Mouse (Mus musculus) neural tube, embryonic 15.5 days (tissue): ENCODE data around the gene Ankrd60. TPM values are rescaled to one million over a fixed set of nuclear protein-coding genes. Genes with fewer than 3 reads are reported as not detected.

Experiments
- ATAC-seq: fragments of 200-750 bp; cut with Nextera tagmentation; 2 replicates; pipeline ENCODE4 v1.8.0; 2017; ENCODE audit warnings: mild to moderate bottlenecking, moderate TSS enrichment, moderate library complexity; ENCODE audit not compliant: low FRiP score
- H3K27ac ChIP-seq: fragments of 300-500 bp; sonication (generic); replicated peaks from 2 replicates; pipeline ENCODE4 v1.5.1; 2015; ENCODE audit warnings: mild to moderate bottlenecking, inconsistent platforms
- H3K27me3 ChIP-seq: fragments of 300-500 bp; sonication (generic); replicated peaks from 2 replicates; pipeline ENCODE4 v1.6.1; 2015; ENCODE audit warnings: inconsistent platforms
- H3K36me3 ChIP-seq: fragments of 300-500 bp; sonication (generic); 2 replicates; pipeline ENCODE4 v1.6.1; 2015; ENCODE audit warnings: inconsistent platforms
- H3K4me1 ChIP-seq: fragments of 300-500 bp; sonication (generic); 2 replicates; pipeline ENCODE4 v1.6.1; 2015; ENCODE audit warnings: inconsistent platforms
- H3K4me2 ChIP-seq: fragments of 300-500 bp; sonication (generic); 2 replicates; pipeline ENCODE4 v1.6.1; 2015; ENCODE audit warnings: inconsistent platforms, mild to moderate bottlenecking, moderate library complexity
- H3K4me3 ChIP-seq: fragments of 300-500 bp; sonication (generic); replicated peaks from 2 replicates; pipeline ENCODE4 v1.5.1; 2015; ENCODE audit warnings: mild to moderate bottlenecking, inconsistent platforms
- H3K9ac ChIP-seq: fragments of 300-500 bp; sonication (generic); replicated peaks from 2 replicates; pipeline ENCODE4 v1.6.1; 2015; ENCODE audit warnings: mild to moderate bottlenecking, inconsistent platforms
- H3K9me3 ChIP-seq: fragments of 300-500 bp; sonication (generic); replicated peaks from 2 replicates; pipeline ENCODE4 v1.6.1; 2016; ENCODE audit warnings: inconsistent platforms
- WGBS: fragments of 180-500 bp; shearing (Covaris S2); methylation state at CpG from one replicate; pipeline ENCODE4 v1.1.7; 2015; ENCODE audit warnings: mixed read lengths; 5-methylcytosine and 5-hydroxymethylcytosine counted together
- polyA plus RNA-seq: library from polyadenylated mRNA; unstranded; fragments of >200 nt; fragmentation: Nextera tagmentation; extraction: Ambion mirVana; gene quantifications from 2 replicates; pipeline ENCODE4 v1.2.1, GENCODE M21; 2015

The Ankrd60 gene
- not detected in 2 replicates for polyA plus RNA-seq

GRCm38 (mm10) chr2:173577669-173578557 is at the start of gene Ankrd60:
Gene Ankrd60 (minus strand): TSS chr2:173578365.
- ATAC-seq = peak; percentile 81
- H3K9me3 ChIP-seq = no peaks in the 10 kb centered on the region

DNA sequence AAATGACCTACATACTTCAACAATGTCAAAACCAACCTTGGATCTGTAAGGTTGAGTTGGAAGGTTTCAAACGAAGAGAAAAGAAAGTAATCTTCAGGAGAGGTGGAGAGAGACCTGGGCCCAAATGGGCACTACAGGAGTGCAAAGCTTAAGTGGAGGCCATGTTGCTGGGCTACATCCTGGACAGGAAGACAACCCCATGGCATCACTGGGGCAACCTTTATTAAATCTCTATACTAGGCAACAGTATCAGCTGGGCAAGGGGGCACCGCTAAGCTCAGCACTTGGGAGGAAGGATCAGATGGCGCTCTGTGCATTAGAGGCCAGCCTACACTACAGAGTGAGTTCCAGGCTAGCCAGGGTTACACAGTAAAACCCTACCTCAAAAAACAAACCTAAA is 47.6 kb upstream of the Ankrd60 start:
- no peak overlapping the region for H3K4me3 ChIP-seq
- no peak overlapping the region for H3K4me2 ChIP-seq
- no peak overlapping the region for H3K9ac ChIP-seq
- WGBS = 92% methylated on average over 3 of the region's 3 CpGs
- no peaks in the 10 kb centered on the region for H3K27me3 ChIP-seq
- peaks cover 8% of the 10 kb centered on the region; the same call in 1 of the 2 replicates for H3K4me1 ChIP-seq
- no peak overlapping the region for H3K27ac ChIP-seq
- no peaks in the 10 kb centered on the region for H3K9me3 ChIP-seq
- no peaks in the 10 kb centered on the region for H3K36me3 ChIP-seq
- ATAC-seq = no peak

More at GRCm38 (mm10) chr2:173577669-173578557, at the start of gene Ankrd60:
- Histone ChIP-seq H3K9ac (peak within 1 kb of the TSS; percentile 31), H3K27ac (no peak within 1 kb of the TSS), H3K27me3 (peaks cover 13% of the 10 kb centered on the region), H3K4me1 (peaks cover 12% of the 10 kb centered on the region), H3K4me3 (peak within 1 kb of the TSS; percentile 45), H3K4me2 (peak within 1 kb of the TSS; percentile 85), H3K36me3 (no peaks in the 10 kb centered on the region)
- 16% methylated on average over 38 of the region's 58 CpGs for WGBS

DNA sequence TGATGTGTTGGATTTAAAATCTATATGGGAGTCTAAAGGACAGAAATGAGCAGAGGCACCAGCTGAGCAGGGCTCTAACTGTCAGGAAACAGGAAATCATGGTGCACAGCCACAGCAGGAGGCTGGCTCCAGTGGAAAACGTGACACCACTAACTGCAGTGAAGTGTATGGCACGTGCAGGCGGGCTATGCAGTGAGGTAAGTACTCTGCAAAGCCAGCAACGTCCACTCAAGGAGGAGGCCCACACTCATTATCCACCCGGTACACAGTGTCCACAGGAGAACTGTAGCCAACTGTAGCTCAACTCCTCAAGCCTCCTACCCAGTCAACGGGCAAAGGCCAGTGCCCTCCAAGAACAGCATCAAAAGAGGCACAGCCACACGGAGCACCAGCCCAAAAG is 46.5 kb upstream of the Ankrd60 start:
- peaks cover 8% of the 10 kb centered on the region; the same call in 1 of the 2 replicates for H3K4me1 ChIP-seq
- no peaks in the 10 kb centered on the region for H3K36me3 ChIP-seq
- no peaks in the 10 kb centered on the region for H3K27me3 ChIP-seq
- ATAC-seq = no peak
- H3K4me2 ChIP-seq = no peak overlapping the region
- no peak overlapping the region for H3K9ac ChIP-seq
- 71% methylated on average over 7 of the region's 7 CpGs for WGBS
- no peak overlapping the region for H3K4me3 ChIP-seq
- no peak overlapping the region for H3K27ac ChIP-seq
- H3K9me3 ChIP-seq = no peaks in the 10 kb centered on the region

- H3K27me3 ChIP-seq = no peaks in the 10 kb centered on the region
- no peak for ATAC-seq
- 34% methylated on average over 7 of the region's 7 CpGs for whole genome bisulfite sequencing
- H3K4me2 ChIP-seq = no peak overlapping the region
- peaks cover 8% of the 10 kb centered on the region; the same call in 1 of the 2 replicates for H3K4me1 ChIP-seq
- H3K9ac ChIP-seq = no peak overlapping the region
- no peaks in the 10 kb centered on the region for H3K9me3 ChIP-seq
- H3K27ac ChIP-seq = no peak overlapping the region
- no peaks in the 10 kb centered on the region for H3K36me3 ChIP-seq
- H3K4me3 ChIP-seq = no peak overlapping the region
Measured at GRCm38 (mm10) chr2:173622173-173622601, 44.0 kb upstream of the Ankrd60 start.

GRCm38 (mm10) chr2:173620645-173621044 is 42.5 kb upstream of the Ankrd60 start:
- Histone ChIP-seq H3K27ac (no peak overlapping the region), H3K4me2 (no peak overlapping the region), H3K27me3 (no peaks in the 10 kb centered on the region), H3K36me3 (no peaks in the 10 kb centered on the region), H3K9ac (no peak overlapping the region), H3K9me3 (0 out of 2 replicates have a peak, but pooled peaks cover 4% of the 10 kb centered on the region), H3K4me1 (peaks cover 8% of the 10 kb centered on the region; the same call in 1 of the 2 replicates), H3K4me3 (no peak overlapping the region)
- no peak for ATAC-seq
- 97% methylated on average over 4 of the region's 4 CpGs for WGBS

- Histone ChIP-seq H3K4me3 (no peak overlapping the region), H3K27ac (no peak overlapping the region), H3K27me3 (no peaks in the 10 kb centered on the region), H3K36me3 (no peaks in the 10 kb centered on the region), H3K4me2 (no peak overlapping the region), H3K4me1 (peaks cover 4% of the 10 kb centered on the region; the same call in 1 of the 2 replicates), H3K9ac (no peak overlapping the region), H3K9me3 (0 out of 2 replicates have a peak, but pooled peaks cover 4% of the 10 kb centered on the region)
- ATAC-seq = no peak
- 95% methylated on average over 5 of the region's 5 CpGs for WGBS
Measured at GRCm38 (mm10) chr2:173619132-173619531, 41.0 kb upstream of the Ankrd60 start.

DNA sequence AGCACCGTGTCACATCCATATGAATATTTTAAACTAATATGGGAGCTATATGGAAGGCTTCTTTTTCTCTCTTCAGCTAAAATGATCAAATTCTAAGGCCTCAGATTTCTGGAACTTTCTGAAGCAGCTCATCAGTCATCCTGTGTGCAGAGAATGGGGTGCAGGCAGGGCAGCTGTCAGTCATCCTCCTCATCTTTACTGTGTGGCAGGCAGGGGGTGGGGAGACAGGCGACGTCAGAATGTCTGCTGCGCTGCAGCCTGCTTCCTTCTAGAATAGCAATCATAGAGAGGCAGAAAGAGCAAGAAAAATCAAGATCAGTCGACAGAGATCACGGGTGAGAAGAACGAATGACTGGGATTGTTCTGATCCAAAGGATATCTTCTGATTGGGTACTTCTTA is 38.0 kb upstream of the Ankrd60 start:
- Histone ChIP-seq H3K9ac (no peak overlapping the region), H3K27me3 (no peaks in the 10 kb centered on the region), H3K4me2 (no peak overlapping the region), H3K9me3 (0 out of 2 replicates have a peak, but pooled peaks cover 4% of the 10 kb centered on the region), H3K36me3 (no peaks in the 10 kb centered on the region), H3K27ac (no peak overlapping the region), H3K4me3 (no peak overlapping the region), H3K4me1 (peaks cover 5% of the 10 kb centered on the region; the same call in 1 of the 2 replicates)
- ATAC-seq = no peak
- 54% methylated on average over 7 of the region's 7 CpGs for WGBS

DNA sequence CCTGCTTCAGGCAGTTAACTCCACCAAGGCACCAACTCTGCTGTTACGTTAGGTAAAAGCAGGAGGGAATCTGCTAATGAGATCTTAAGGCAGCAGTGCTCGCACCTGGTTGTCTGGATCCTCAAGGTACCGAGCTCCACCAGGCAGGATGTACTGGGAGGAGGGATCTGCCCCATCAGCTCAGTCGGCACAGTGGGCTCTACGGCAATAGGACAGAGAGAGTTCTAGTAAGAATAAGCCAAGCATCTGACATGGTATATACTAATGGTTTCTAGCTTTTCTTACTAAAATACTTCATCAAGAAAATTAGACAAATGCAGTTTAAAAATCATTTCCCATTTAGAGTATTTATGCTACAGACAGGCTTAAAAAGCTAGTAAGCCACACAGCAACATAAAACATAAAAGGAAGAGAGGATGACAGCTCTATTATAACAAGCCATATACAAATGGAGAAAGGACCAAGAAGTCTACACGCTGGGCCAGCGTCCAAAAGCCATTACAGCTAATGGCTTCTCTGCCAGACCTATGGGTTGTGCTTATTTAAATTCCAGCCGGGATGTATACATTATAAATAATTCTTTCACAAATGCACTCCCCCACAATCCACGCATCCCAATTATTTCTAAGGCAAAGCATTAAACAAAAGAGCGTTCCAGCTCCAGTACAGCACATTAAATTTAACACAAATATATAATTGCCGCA is 37.4 kb upstream of the Ankrd60 start:
- Histone ChIP-seq H3K9ac (no peak overlapping the region), H3K27me3 (no peaks in the 10 kb centered on the region), H3K27ac (no peak overlapping the region), H3K36me3 (no peaks in the 10 kb centered on the region), H3K9me3 (0 out of 2 replicates have a peak, but pooled peaks cover 4% of the 10 kb centered on the region), H3K4me3 (no peak overlapping the region), H3K4me2 (no peak overlapping the region), H3K4me1 (peaks cover 10% of the 10 kb centered on the region; the same call in 1 of the 2 replicates)
- no peak; the same call in 1 of the 2 replicates for ATAC-seq
- 38% methylated on average over 11 of the region's 11 CpGs for WGBS

DNA sequence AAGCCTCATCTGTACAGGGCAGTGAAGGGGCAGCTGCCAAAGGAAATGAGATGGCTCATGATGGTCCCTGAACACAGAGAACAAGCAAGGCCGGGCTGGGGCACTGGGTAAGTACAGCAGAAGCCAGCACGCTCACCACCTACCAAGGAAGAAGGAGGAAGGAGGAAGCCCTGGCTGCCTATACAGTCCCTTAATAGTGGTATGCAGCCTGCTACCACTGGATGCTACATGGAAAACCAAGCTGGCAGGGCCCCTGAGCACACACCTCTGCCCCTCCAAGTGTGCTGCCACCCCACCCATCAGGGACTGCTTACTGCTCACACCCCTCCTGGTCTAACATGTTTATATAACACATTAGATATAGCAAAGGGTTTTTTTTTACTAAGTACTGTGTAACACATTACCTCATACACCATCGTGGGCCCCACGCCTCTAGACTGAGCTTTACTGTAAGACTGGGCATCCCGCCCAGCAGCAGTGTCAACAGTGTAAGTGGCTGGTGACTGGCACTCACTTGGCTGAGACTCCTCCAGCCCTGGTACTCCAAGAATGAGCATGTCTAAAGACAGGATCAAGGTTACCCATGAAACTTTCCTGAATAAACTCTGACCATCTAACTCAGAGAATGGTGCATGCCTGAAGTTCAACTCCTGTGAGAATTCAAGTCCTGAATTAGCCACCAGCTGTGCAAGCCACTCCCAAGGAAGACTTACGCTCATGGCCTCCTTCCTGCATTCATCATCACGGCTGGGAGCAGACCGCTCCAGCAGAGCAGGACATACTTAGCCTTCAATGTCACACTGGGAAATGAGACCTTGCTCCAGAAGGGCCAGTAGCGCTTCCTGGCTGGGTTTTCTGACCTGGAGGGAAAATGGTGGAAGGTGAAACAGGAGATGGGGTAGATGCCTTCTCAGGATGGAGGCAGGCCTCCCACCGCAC is 30.1 kb upstream of the Ankrd60 start:
- Histone ChIP-seq H3K4me2 (no peak overlapping the region), H3K27ac (no peak overlapping the region), H3K9ac (no peak overlapping the region), H3K9me3 (no peaks in the 10 kb centered on the region), H3K4me1 (peaks cover 41% of the 10 kb centered on the region), H3K27me3 (no peaks in the 10 kb centered on the region), H3K36me3 (no peaks in the 10 kb centered on the region), H3K4me3 (no peak overlapping the region)
- no peak for ATAC-seq
- WGBS = 68% methylated on average over 10 of the region's 10 CpGs

DNA sequence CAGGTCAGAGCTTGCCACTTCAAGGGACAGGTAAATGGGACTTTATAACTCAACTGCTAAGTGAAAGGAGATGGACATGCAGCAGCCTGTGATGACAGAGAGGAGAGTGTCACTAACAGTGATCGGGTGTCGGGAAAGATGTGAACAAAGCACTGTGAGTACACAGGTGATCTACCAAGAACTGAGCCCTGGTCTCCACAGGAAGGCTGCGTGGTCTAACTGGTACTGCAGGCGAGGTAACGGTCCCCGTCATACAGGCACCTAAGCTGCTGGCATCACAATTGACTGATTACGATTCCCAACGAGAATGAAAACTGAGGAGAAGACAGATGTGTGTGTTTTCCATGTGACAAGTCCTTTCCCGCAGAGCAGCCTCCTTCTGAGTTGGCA is 28.2 kb upstream of the Ankrd60 start:
- ATAC-seq = 0 out of 2 replicates have a peak, but pooled peaks have one; percentile 39
- WGBS = 44% methylated on average over 9 of the region's 9 CpGs
- no peaks in the 10 kb centered on the region; the same call in 1 of the 2 replicates for H3K9me3 ChIP-seq
- no peak overlapping the region for H3K9ac ChIP-seq
- H3K4me3 ChIP-seq = no peak overlapping the region
- H3K27me3 ChIP-seq = no peaks in the 10 kb centered on the region
- H3K4me1 ChIP-seq = peaks cover 39% of the 10 kb centered on the region
- peak overlapping the region; percentile 63 for H3K27ac ChIP-seq
- H3K4me2 ChIP-seq = no peak overlapping the region
- no peaks in the 10 kb centered on the region for H3K36me3 ChIP-seq
